8 mouse cellular contexts compared by ENCODE assay signal in genomic region chr5:112864719-112865367, GRCm38 (mm10). TPM values are rescaled to one million over a fixed set of nuclear protein-coding genes. Genes with fewer than 3 reads are reported as not detected.
A peak's percentile ranks its signal among the peaks of the same experiment; 100 is the strongest.
DNase-seq lines count a peak whose midpoint lies in the region; ATAC-seq lines count a peak whose summit lies in the region.

No protein-coding gene starts in this region.

- no peaks in the 10 kb centered on the region for H3K4me1 ChIP-seq in forebrain, embryonic 11.5 days (replicated peaks; ENCODE audit: control insufficient read depth, insufficient read depth, low read length)
- peaks cover 15% of the 10 kb centered on the region for H3K4me1 ChIP-seq in forebrain, embryonic 10.5 days
- H3K4me1 ChIP-seq in midbrain, embryonic 11.5 days (ENCODE audit: control insufficient read depth, insufficient read depth, low read length): no peaks in the 10 kb centered on the region
- peaks cover under 1% of the 10 kb centered on the region; the same call in 1 of the 2 replicates for H3K4me1 ChIP-seq in midbrain, embryonic 16.5 days (ENCODE audit: control insufficient read depth, insufficient read depth, low read length)
- peaks cover under 1% of the 10 kb centered on the region; the same call in 1 of the 2 replicates for H3K4me1 ChIP-seq in kidney, embryonic 15.5 days

- no peak for ATAC-seq in forebrain, embryonic 11.5 days (replicated peaks; ENCODE audit: low FRiP score)
- peak; percentile 27; the same call in 1 of the 2 replicates for ATAC-seq in midbrain, embryonic 11.5 days (ENCODE audit: low FRiP score)
- no peak for ATAC-seq in midbrain, embryonic 16.5 days
- peak; percentile 46; the same call in 1 of the 2 replicates for ATAC-seq in kidney, embryonic 15.5 days (replicated peaks; ENCODE audit: low FRiP score)
- ATAC-seq in erythroid progenitor cell, adult 5-6 weeks (replicated peaks; ENCODE audit: low FRiP score, poor library complexity, severe bottlenecking): no peak

- no peaks in the 10 kb centered on the region for H3K36me3 ChIP-seq in forebrain, embryonic 11.5 days (ENCODE audit: control insufficient read depth, insufficient read depth, low read length)
- no peaks in the 10 kb centered on the region for H3K36me3 ChIP-seq in forebrain, embryonic 10.5 days (replicated peaks)
- no peaks in the 10 kb centered on the region for H3K36me3 ChIP-seq in midbrain, embryonic 11.5 days (ENCODE audit: control insufficient read depth, insufficient read depth, low read length)
- no peaks in the 10 kb centered on the region for H3K36me3 ChIP-seq in midbrain, embryonic 16.5 days (ENCODE audit: control insufficient read depth, insufficient read depth, low read length)
- no peaks in the 10 kb centered on the region for H3K36me3 ChIP-seq in kidney, embryonic 15.5 days

- 53% methylated on average over 4 of the region's 4 CpGs for WGBS in forebrain, embryonic 11.5 days
- 46% methylated on average over 4 of the region's 4 CpGs for WGBS in forebrain, embryonic 10.5 days
- WGBS in midbrain, embryonic 11.5 days: 43% methylated on average over 4 of the region's 4 CpGs
- WGBS in midbrain, embryonic 16.5 days: 38% methylated on average over 4 of the region's 4 CpGs
- 53% methylated on average over 4 of the region's 4 CpGs for WGBS in kidney, embryonic 15.5 days

- no peak overlapping the region for H3K27ac ChIP-seq in forebrain, embryonic 11.5 days (ENCODE audit: low read depth, low read length)
- H3K27ac ChIP-seq in forebrain, embryonic 10.5 days: no peak overlapping the region
- no peak overlapping the region for H3K27ac ChIP-seq in midbrain, embryonic 11.5 days (ENCODE audit: low read depth, low read length)
- H3K27ac ChIP-seq in midbrain, embryonic 16.5 days (ENCODE audit: low read length): no peak overlapping the region
- H3K27ac ChIP-seq in kidney, embryonic 15.5 days: no peak overlapping the region

- H3K9me3 ChIP-seq in forebrain, embryonic 11.5 days (ENCODE audit: control insufficient read depth, low read length): no peaks in the 10 kb centered on the region
- H3K9me3 ChIP-seq in forebrain, embryonic 10.5 days: no peaks in the 10 kb centered on the region
- no peaks in the 10 kb centered on the region for H3K9me3 ChIP-seq in midbrain, embryonic 11.5 days (ENCODE audit: control insufficient read depth, low read length)
- no peaks in the 10 kb centered on the region for H3K9me3 ChIP-seq in midbrain, embryonic 16.5 days (replicated peaks; ENCODE audit: control insufficient read depth, low read length, poor library complexity, severe bottlenecking)
- H3K9me3 ChIP-seq in kidney, embryonic 15.5 days (replicated peaks): no peaks in the 10 kb centered on the region

- H3K27me3 ChIP-seq in forebrain, embryonic 11.5 days (ENCODE audit: control insufficient read depth, insufficient read depth, low read length): no peaks in the 10 kb centered on the region
- peaks cover 10% of the 10 kb centered on the region; the same call in 1 of the 2 replicates for H3K27me3 ChIP-seq in forebrain, embryonic 10.5 days (ENCODE audit: poor library complexity, severe bottlenecking)
- peaks cover 2% of the 10 kb centered on the region; the same call in 1 of the 2 replicates for H3K27me3 ChIP-seq in midbrain, embryonic 11.5 days (ENCODE audit: control insufficient read depth, insufficient read depth, low read length)
- no peaks in the 10 kb centered on the region for H3K27me3 ChIP-seq in midbrain, embryonic 16.5 days (ENCODE audit: control insufficient read depth, insufficient read depth, low read depth, low read length)
- peaks cover 7% of the 10 kb centered on the region for H3K27me3 ChIP-seq in kidney, embryonic 15.5 days

- H3K9ac ChIP-seq in forebrain, embryonic 11.5 days (ENCODE audit: low read length): no peak overlapping the region
- H3K9ac ChIP-seq in midbrain, embryonic 11.5 days (ENCODE audit: low read length): no peak overlapping the region
- H3K9ac ChIP-seq in midbrain, embryonic 16.5 days (ENCODE audit: low read depth, low read length): no peak overlapping the region
- no peak overlapping the region for H3K9ac ChIP-seq in kidney, embryonic 15.5 days

- H3K4me3 ChIP-seq in forebrain, embryonic 11.5 days (ENCODE audit: low read depth, low read length): no peak overlapping the region
- no peak overlapping the region for H3K4me3 ChIP-seq in forebrain, embryonic 10.5 days
- no peak overlapping the region for H3K4me3 ChIP-seq in midbrain, embryonic 11.5 days (ENCODE audit: low read depth, low read length)
- no peak overlapping the region for H3K4me3 ChIP-seq in midbrain, embryonic 16.5 days (ENCODE audit: low read depth, low read length)
- H3K4me3 ChIP-seq in kidney, embryonic 15.5 days (replicated peaks): no peak overlapping the region

- H3K4me2 ChIP-seq in forebrain, embryonic 11.5 days (ENCODE audit: low read depth, low read length, severe bottlenecking): no peak overlapping the region
- no peak overlapping the region for H3K4me2 ChIP-seq in midbrain, embryonic 11.5 days
- H3K4me2 ChIP-seq in midbrain, embryonic 16.5 days (ENCODE audit: low read length): no peak overlapping the region
- no peak overlapping the region for H3K4me2 ChIP-seq in kidney, embryonic 15.5 days

- DNase-seq in forebrain, embryonic 11.5 days (ENCODE audit: low spot score): peak; percentile 76
- DNase-seq in forebrain, embryonic 10.5 days (ENCODE audit: extremely low spot score, low spot score): no peak
- peak; percentile 92 for DNase-seq in midbrain, embryonic 11.5 days (ENCODE audit: low spot score, missing footprints)
- DNase-seq in cerebellum, adult 9-10 months: peak; percentile 47
- DNase-seq in naive thymus-derived CD4-positive, alpha-beta T cell, adult 2 months (ENCODE audit: low read depth): peak; percentile 26

RNA-seq across cellular contexts. Expression of gene Myo18b, which starts 31.3 kb away (rescaled TPM):
- 0.28 and 0.36 TPM in 2 replicates for polyA plus RNA-seq in forebrain, embryonic 11.5 days (2014; fragmentation: Nextera tagmentation; extraction: Ambion mirVana)
- polyA plus RNA-seq in forebrain, embryonic 10.5 days (2016; fragmentation: Nextera tagmentation; extraction: Ambion mirVana): 0.10 and 0.27 TPM in 2 replicates
- polyA plus RNA-seq in midbrain, embryonic 11.5 days (2014; fragmentation: Nextera tagmentation; extraction: Ambion mirVana): 0.41 and 0.48 TPM in 2 replicates
- 2.0 TPM in 2 replicates for polyA plus RNA-seq in midbrain, embryonic 16.5 days (2015; fragmentation: Nextera tagmentation; extraction: Ambion mirVana)
- 0.22 and 0.69 TPM in 2 replicates for polyA plus RNA-seq in kidney, embryonic 15.5 days (2015; fragmentation: Nextera tagmentation; extraction: Ambion mirVana)
- total RNA-seq in erythroid progenitor cell, adult 5-6 weeks (2015; ENCODE audit: low replicate concordance): 1.3 TPM in 1 of 2 replicates, not detected in the other
- 0.08 and 0.26 TPM in 2 replicates for total RNA-seq in erythroid progenitor cell, adult 5-6 weeks (2017; ENCODE audit: low replicate concordance)

Comparison
In these comparisons a context has a peak if more than half of its experiments do, and no peak if none do; other contexts are left out.
1. ATAC-seq: peak in midbrain, embryonic 11.5 days (single experiment) and kidney, embryonic 15.5 days (single experiment); none in forebrain, embryonic 11.5 days (single experiment), midbrain, embryonic 16.5 days (single experiment) and erythroid progenitor cell, adult 5-6 weeks (single experiment).